Mouse (Mus musculus): ENCODE measurements around the gene Fancf.

DNA sequence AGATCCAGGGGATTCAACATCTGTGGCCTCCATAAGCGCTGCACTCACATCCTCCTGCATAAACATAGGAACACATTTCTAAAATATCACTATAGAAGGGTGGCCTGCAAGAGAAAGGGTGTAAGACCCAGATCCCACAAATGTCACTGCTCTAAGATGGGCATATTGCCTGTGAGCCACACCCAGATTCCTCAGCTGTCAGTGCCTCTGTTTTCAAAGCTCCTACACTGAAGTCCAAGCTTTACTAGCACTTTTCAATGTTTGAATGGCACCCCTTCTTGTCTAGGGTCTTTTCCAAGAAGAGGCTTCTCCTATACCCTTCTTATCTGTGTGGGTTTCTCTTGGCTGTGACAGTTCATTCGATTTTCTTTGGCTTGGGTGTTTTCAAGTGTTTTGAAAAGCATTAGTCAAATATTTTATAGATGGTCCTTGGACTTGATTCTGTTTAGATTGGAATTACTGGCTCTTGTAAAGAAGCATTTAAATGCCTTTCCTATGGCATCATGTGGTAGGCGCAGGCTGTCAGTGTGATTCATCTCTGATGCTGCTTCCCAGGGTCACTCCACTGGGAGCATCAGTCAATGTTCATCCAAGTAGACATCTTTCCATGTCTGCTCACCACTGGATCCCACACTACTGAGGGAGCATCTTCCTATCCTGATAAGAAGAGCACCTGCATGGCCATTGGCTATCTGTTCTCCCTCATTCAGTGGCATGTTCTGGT lies 43.7 kb downstream of the Fancf start:
- no peak for TF ChIP-seq GATA1 (IDR thresholded peaks at IDR 0.05; ENCODE audit: low read length)
- no peak for TF ChIP-seq TAL1 (IDR thresholded peaks at IDR 0.05; ENCODE audit: low read length)
